Mouse (Mus musculus): ENCODE results near the gene Hist1h2ab.
"Not testable (repeated sequence)": the region's sequence is repeated elsewhere in the genome, so short reads cannot be mapped to it uniquely, and the experiment has no call there.

DNA sequence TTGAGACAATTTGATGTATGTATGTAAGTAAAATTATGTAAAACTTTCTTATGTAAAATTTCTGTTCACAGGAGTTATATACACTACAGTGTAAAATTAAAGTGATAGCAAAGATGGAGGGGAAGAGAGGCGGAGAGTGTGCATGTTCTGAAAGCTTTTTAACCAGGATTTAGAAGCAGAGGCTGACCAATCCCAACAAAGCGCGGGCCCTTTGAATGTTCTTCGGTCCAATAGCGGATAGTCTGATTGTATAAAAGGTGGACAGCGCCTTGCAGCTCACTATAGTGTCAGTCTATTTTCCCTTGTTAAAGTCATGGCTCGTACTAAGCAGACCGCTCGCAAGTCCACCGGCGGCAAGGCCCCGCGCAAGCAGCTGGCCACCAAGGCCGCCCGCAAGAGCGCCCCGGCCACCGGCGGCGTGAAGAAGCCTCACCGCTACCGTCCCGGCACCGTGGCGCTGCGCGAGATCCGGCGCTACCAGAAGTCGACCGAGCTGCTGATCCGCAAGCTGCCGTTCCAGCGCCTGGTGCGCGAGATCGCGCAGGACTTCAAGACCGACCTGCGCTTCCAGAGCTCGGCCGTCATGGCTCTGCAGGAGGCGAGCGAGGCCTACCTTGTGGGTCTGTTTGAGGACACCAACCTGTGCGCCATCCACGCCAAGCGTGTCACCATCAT is 1.3 kb downstream of the Hist1h2ab start, which contains the start of gene Hist1h3b:
- TF ChIP-seq CTCF (IDR thresholded peaks at IDR 0.05; ENCODE audit: extremely low read depth, insufficient read depth, insufficient read length, insufficient replicate concordance); POLR2A (IDR thresholded peaks at IDR 0.05; ENCODE audit: low read depth, low read length): not testable (repeated sequence)
